Mouse (Mus musculus) lung, postnatal 0 days (tissue): ENCODE results near the gene 1700001C19Rik. TPM values are rescaled to one million over a fixed set of nuclear protein-coding genes. Genes with fewer than 3 reads are reported as not detected.

Source experiments
- ATAC-seq: fragments of 200-750 bp; cut with Nextera tagmentation; 2 replicates; pipeline ENCODE4 v1.8.0; 2017; ENCODE audit warnings: moderate library complexity
- DNase-seq: peaks from one replicate; pipeline ENCODE4 v3.0.0-alpha.2; 2016; ENCODE audit warnings: low spot score
- H3K27ac ChIP-seq: fragments of 300-500 bp; sonication (generic); 2 replicates; pipeline ENCODE4 v1.5.1; 2014; ENCODE audit warnings: antibody characterized with exemption, mild to moderate bottlenecking, low read length, mixed read lengths
- H3K27me3 ChIP-seq: fragments of 300-500 bp; sonication (generic); replicated peaks from 2 replicates; pipeline ENCODE4 v1.6.1; 2014; ENCODE audit warnings: low read length, mixed read lengths; ENCODE audit not compliant: insufficient read depth
- H3K36me3 ChIP-seq: fragments of 300-500 bp; sonication (generic); 2 replicates; pipeline ENCODE4 v1.6.1; 2014; ENCODE audit warnings: low read length, mixed read lengths; ENCODE audit not compliant: insufficient read depth
- H3K4me1 ChIP-seq: fragments of 300-500 bp; sonication (generic); 2 replicates; pipeline ENCODE4 v1.6.1; 2014; ENCODE audit warnings: antibody characterized with exemption, low read depth, low read length, mixed read lengths; ENCODE audit not compliant: insufficient read depth
- H3K4me2 ChIP-seq: fragments of 300-500 bp; sonication (generic); replicated peaks from 2 replicates; pipeline ENCODE4 v1.6.1; 2014; ENCODE audit warnings: low read depth, mild to moderate bottlenecking, low read length, moderate library complexity, mixed read lengths
- H3K4me3 ChIP-seq: fragments of 300-500 bp; sonication (generic); 2 replicates; pipeline ENCODE4 v1.5.1; 2014; ENCODE audit warnings: low read depth, low read length
- H3K9ac ChIP-seq: fragments of 300-500 bp; sonication (generic); replicated peaks from 2 replicates; pipeline ENCODE4 v1.6.1; 2014; ENCODE audit warnings: low read depth, mild to moderate bottlenecking
- H3K9me3 ChIP-seq: fragments of 300-500 bp; sonication (generic); 2 replicates; pipeline ENCODE4 v1.6.1; 2016; ENCODE audit warnings: low read length, mixed read lengths
- CTCF ChIP-seq: IDR thresholded peaks from 2 replicates; pipeline ENCODE4 v1.5.1; 2016; ENCODE audit warnings: antibody characterized with exemption, mild to moderate bottlenecking
- EP300 ChIP-seq: IDR thresholded peaks from 2 replicates; pipeline ENCODE4 v1.6.1; 2016; ENCODE audit warnings: antibody characterized with exemption, mild to moderate bottlenecking, control low read depth
- WGBS: fragments of 180-500 bp; shearing (Covaris S2); extraction: QIAGEN DNeasy Blood & Tissue Kit; methylation state at CpG from one replicate; pipeline ENCODE4 v1.1.7; 2014; 5-methylcytosine and 5-hydroxymethylcytosine counted together
- polyA plus RNA-seq: library from polyadenylated mRNA; unstranded; fragments of >200 nt; fragmentation: Nextera tagmentation; extraction: Ambion mirVana; gene quantifications from 2 replicates; pipeline ENCODE4 v1.2.1, GENCODE M21; 2015

Gene 1700001C19Rik
- polyA plus RNA-seq, 1 experiment from 2014 or later = 0.44 TPM

- H3K27ac ChIP-seq = no peak overlapping the region
- no peak overlapping the region for H3K4me2 ChIP-seq
- no peaks in the 10 kb centered on the region for H3K4me1 ChIP-seq
- peaks cover 12% of the 10 kb centered on the region; the same call in 1 of the 2 replicates for H3K27me3 ChIP-seq
- WGBS = 15% methylated on average over 8 of the region's 8 CpGs
- ATAC-seq (peak; percentile 69), DNase-seq (peak; percentile 63)
- no peak overlapping the region for H3K9ac ChIP-seq
- no peaks in the 10 kb centered on the region for H3K36me3 ChIP-seq
- H3K4me3 ChIP-seq = no peak overlapping the region
- no peaks in the 10 kb centered on the region for H3K9me3 ChIP-seq
- TF ChIP-seq CTCF (peak; percentile 86), EP300 (no peak)
Observed at GRCm38 (mm10) chr17:47408558-47408898, 28.6 kb downstream of the 1700001C19Rik start.

- ATAC-seq (no peak), DNase-seq (no peak)
- Histone ChIP-seq H3K27me3 (peaks cover 12% of the 10 kb centered on the region; the same call in 1 of the 2 replicates), H3K4me1 (no peaks in the 10 kb centered on the region), H3K27ac (no peak overlapping the region), H3K36me3 (no peaks in the 10 kb centered on the region), H3K9me3 (no peaks in the 10 kb centered on the region), H3K9ac (no peak overlapping the region), H3K4me2 (no peak overlapping the region), H3K4me3 (no peak overlapping the region)
- 57% methylated on average over 10 of the region's 10 CpGs for WGBS
- TF ChIP-seq CTCF (no peak), EP300 (no peak)
Observed at GRCm38 (mm10) chr17:47407717-47408557, 29.2 kb downstream of the 1700001C19Rik start.

GRCm38 (mm10) chr17:47400451-47400850, 36.7 kb downstream of the 1700001C19Rik start, which contains the start of gene Guca1a:
TSS of gene Guca1a (minus strand) at chr17:47400584.
- ATAC-seq = no peak
- H3K9ac ChIP-seq = no peak within 1 kb of the TSS

GRCm38 (mm10) chr17:47399091-47399490, 38.1 kb downstream of the 1700001C19Rik start:
- Histone ChIP-seq H3K27ac (no peak overlapping the region), H3K9me3 (no peaks in the 10 kb centered on the region), H3K4me1 (no peaks in the 10 kb centered on the region), H3K4me2 (no peak overlapping the region), H3K9ac (no peak overlapping the region), H3K4me3 (no peak overlapping the region), H3K27me3 (no peaks in the 10 kb centered on the region), H3K36me3 (no peaks in the 10 kb centered on the region)
- TF ChIP-seq CTCF (no peak), EP300 (no peak)
- WGBS = 81% methylated on average over 8 of the region's 8 CpGs
- DNase-seq (no peak), ATAC-seq (no peak)

More at GRCm38 (mm10) chr17:47400451-47400850, 36.7 kb downstream of the 1700001C19Rik start, which contains the start of gene Guca1a:
- no peak for DNase-seq
- H3K4me1 ChIP-seq = no peaks in the 10 kb centered on the region
- TF ChIP-seq CTCF (no peak), EP300 (no peak)
- H3K4me3 ChIP-seq = no peak within 1 kb of the TSS
- no peak within 1 kb of the TSS for H3K4me2 ChIP-seq
- no peaks in the 10 kb centered on the region for H3K36me3 ChIP-seq
- H3K9me3 ChIP-seq = no peaks in the 10 kb centered on the region
- 62% methylated on average over 10 of the region's 10 CpGs for WGBS
- no peaks in the 10 kb centered on the region for H3K27me3 ChIP-seq
- H3K27ac ChIP-seq = no peak within 1 kb of the TSS

GRCm38 (mm10) chr17:47395376-47395913, 41.7 kb downstream of the 1700001C19Rik start:
- Histone ChIP-seq H3K36me3 (no peaks in the 10 kb centered on the region), H3K27me3 (no peaks in the 10 kb centered on the region), H3K27ac (no peak overlapping the region), H3K9me3 (no peaks in the 10 kb centered on the region), H3K4me3 (peak overlapping the region; percentile 28), H3K4me1 (no peaks in the 10 kb centered on the region), H3K4me2 (peak overlapping the region; percentile 56), H3K9ac (0 out of 2 replicates have a peak overlapping the region, but pooled peaks have one; percentile 13)
- ATAC-seq (peak; percentile 92), DNase-seq (peak; percentile 77)
- 0 out of 2 replicates have a peak, but pooled peaks have one; percentile 11 for TF ChIP-seq EP300
- TF ChIP-seq CTCF = no peak
- 3% methylated on average over 17 of the region's 20 CpGs for WGBS

- TF ChIP-seq EP300 (no peak), CTCF (no peak)
- Histone ChIP-seq H3K27ac (no peak overlapping the region), H3K36me3 (no peaks in the 10 kb centered on the region), H3K4me1 (no peaks in the 10 kb centered on the region), H3K4me3 (peak overlapping the region; percentile 28), H3K4me2 (peak overlapping the region; percentile 56), H3K9me3 (no peaks in the 10 kb centered on the region), H3K27me3 (no peaks in the 10 kb centered on the region), H3K9ac (peak overlapping the region; percentile 13; the same call in 1 of the 2 replicates)
- ATAC-seq = no peak
- DNase-seq = peak; percentile 27
- 16% methylated on average over 24 of the region's 24 CpGs for WGBS
Observed at GRCm38 (mm10) chr17:47394223-47394869, 42.8 kb downstream of the 1700001C19Rik start.
